6 mouse cellular contexts compared by ENCODE assay signal in the genomic region with DNA sequence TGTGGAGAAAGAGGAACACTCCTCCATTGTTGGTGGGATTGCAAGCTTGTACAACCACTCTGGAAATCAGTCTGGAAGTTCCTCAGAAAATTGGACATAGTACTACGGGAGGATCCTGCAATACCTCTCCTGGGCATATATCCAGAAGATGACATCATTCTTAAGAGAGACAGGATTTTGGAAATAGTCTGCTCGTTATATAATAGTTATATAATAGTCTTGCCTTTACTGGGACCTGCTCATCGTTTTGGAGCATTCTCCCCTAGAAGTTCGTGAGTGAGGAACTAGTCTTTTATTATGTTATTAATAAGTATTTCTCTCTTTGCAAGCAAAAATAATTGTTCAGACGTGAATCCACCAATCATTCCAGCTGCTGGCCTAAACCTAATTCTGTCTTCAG.
DNase-seq lines count a peak whose midpoint lies in the region; ATAC-seq lines count a peak whose summit lies in the region.
"Not testable (repeated sequence)": the region's sequence is repeated elsewhere in the genome, so short reads cannot be mapped to it uniquely, and the experiment has no call there.

No protein-coding gene starts in this region.

- not testable (repeated sequence) for ATAC-seq in embryonic facial prominence, embryonic 15.5 days (ENCODE audit: insufficient number of reproducible peaks, low FRiP score, low TSS enrichment, low read depth); kidney, embryonic 15.5 days (replicated peaks; ENCODE audit: low FRiP score); limb, embryonic 13.5 days (ENCODE audit: low FRiP score, low read depth)
- ATAC-seq in stomach, embryonic 16.5 days (ENCODE audit: insufficient read depth, low FRiP score) = 0 out of 2 replicates have a peak, but pooled peaks have one; percentile 29

- not testable (repeated sequence) for H3K4me1 ChIP-seq in embryonic facial prominence, embryonic 15.5 days; kidney, embryonic 15.5 days; stomach, embryonic 16.5 days (ENCODE audit: control insufficient read depth, insufficient read depth, low read length)
- H3K4me1 ChIP-seq in limb, embryonic 13.5 days = peaks cover 34% of the 10 kb centered on the region

- H3K36me3 ChIP-seq in embryonic facial prominence, embryonic 15.5 days; kidney, embryonic 15.5 days; limb, embryonic 13.5 days; stomach, embryonic 16.5 days (ENCODE audit: control insufficient read depth, insufficient read depth, low read length): not testable (repeated sequence)

- H3K9me3 ChIP-seq in embryonic facial prominence, embryonic 15.5 days (replicated peaks); kidney, embryonic 15.5 days (replicated peaks); limb, embryonic 13.5 days; stomach, embryonic 16.5 days (replicated peaks; ENCODE audit: control insufficient read depth, low read length): not testable (repeated sequence)

- not testable (repeated sequence) for H3K9ac ChIP-seq in embryonic facial prominence, embryonic 15.5 days; kidney, embryonic 15.5 days; limb, embryonic 13.5 days; stomach, embryonic 16.5 days (ENCODE audit: low read length)

- not testable (repeated sequence) for H3K4me3 ChIP-seq in embryonic facial prominence, embryonic 15.5 days (replicated peaks); kidney, embryonic 15.5 days (replicated peaks); limb, embryonic 13.5 days; stomach, embryonic 16.5 days (replicated peaks; ENCODE audit: low read length)

- H3K4me2 ChIP-seq in embryonic facial prominence, embryonic 15.5 days (replicated peaks); kidney, embryonic 15.5 days; limb, embryonic 13.5 days (replicated peaks); stomach, embryonic 16.5 days (ENCODE audit: low read depth, low read length): not testable (repeated sequence)

- peak; percentile 20 for DNase-seq in brain, adult 2 months (ENCODE audit: low read depth, low spot score)
- DNase-seq in skeletal muscle tissue, adult 2 months (ENCODE audit: low read depth, low spot score) = peak; percentile 25

- WGBS in embryonic facial prominence, embryonic 15.5 days = 56% methylated on average over 5 of the region's 5 CpGs
- WGBS in kidney, embryonic 15.5 days = 60% methylated on average over 5 of the region's 5 CpGs
- WGBS in limb, embryonic 13.5 days = 59% methylated on average over 5 of the region's 5 CpGs
- WGBS in stomach, embryonic 16.5 days = 41% methylated on average over 5 of the region's 5 CpGs

- not testable (repeated sequence) for H3K27me3 ChIP-seq in embryonic facial prominence, embryonic 15.5 days; kidney, embryonic 15.5 days; limb, embryonic 13.5 days; stomach, embryonic 16.5 days (ENCODE audit: control insufficient read depth, insufficient read depth, low read length)

- 0 out of 2 replicates have a peak overlapping the region, but pooled peaks have one; percentile 49 for H3K27ac ChIP-seq in embryonic facial prominence, embryonic 15.5 days (replicated peaks)
- H3K27ac ChIP-seq in kidney, embryonic 15.5 days = peak overlapping the region; percentile 58; the same call in 1 of the 2 replicates
- H3K27ac ChIP-seq in limb, embryonic 13.5 days = 0 out of 2 replicates have a peak overlapping the region, but pooled peaks have one; percentile 0
- H3K27ac ChIP-seq in stomach, embryonic 16.5 days (ENCODE audit: low read length) = peak overlapping the region; percentile 12; the same call in 1 of the 2 replicates

Comparison
In these comparisons a context has a peak if more than half of its experiments do, and no peak if none do; other contexts are left out.
1. H3K27ac ChIP-seq: peak in every context shown above with its lines; median percentile 58 in kidney, embryonic 15.5 days; 49 in embryonic facial prominence, embryonic 15.5 days; 12 in stomach, embryonic 16.5 days; 0 in limb, embryonic 13.5 days.